Mouse (Mus musculus) urinary bladder, postnatal 4 days (tissue): ENCODE results near the gene Defb45.

Experiments used
- DNase-seq, 2 experiments: peaks; one replicate each; pipeline ENCODE4 v3.0.0; 2021 to 2022; ENCODE audit warnings: low spot score in 2 of 2

Gene Defb45

DNA sequence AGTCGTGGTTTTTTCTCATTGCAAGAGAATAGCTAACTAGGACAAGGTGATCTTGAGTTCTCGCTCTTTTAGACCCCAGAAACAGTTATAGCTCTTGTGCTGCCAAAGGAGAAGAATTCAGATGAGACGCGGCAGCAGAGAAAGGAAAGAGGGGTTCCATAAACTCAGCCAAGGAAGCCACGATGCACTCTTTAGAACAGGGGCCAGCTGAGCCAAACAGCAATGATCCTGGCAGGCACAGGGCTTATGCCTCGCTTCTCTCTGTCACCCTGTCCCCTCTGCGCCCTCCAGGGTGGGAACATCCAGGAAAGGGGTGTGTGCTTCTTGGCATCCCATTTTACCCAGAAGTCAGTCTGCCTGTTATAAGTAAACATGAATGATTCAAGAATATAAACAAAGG, at the start of gene Defb45:
Gene Defb45 (minus strand): TSS at position 101 of the 400 bp plus-strand sequence.
- no peak for DNase-seq

DNA sequence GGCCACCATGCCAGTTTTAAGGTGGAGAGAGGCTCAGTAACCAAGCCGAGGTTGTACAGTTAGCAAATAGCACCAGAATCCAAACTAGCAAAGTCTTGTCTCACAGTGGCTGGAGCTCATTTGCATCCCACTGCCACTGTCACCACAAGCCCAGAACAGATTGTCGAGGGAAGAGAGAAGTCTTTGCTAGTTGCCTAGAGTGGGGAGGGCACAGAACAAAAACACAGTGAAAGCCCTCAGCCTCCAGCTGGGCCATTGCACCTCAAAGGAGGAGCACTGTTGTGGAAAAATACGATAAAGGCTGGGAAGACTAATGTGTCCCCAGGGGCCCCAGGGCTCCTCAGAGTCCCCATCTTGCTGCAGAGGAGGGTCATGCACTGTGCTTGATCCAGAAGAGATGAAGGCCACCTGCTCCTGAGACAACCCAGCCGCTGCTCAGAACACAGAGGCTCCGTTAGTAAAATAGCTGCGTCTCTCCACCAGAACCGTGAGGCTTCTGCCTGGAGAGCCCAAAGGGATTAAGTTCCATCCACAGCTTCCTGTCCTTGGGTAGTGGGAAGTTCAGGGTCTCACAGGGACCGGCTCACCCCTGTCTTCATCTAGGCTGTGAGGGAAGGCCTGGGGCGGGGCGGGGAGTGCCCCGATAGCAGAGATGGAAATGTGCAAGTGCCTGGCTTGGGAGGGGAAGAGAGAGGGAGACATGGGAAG, 40.4 kb upstream of the Defb45 start:
- peak in 1 of 2 experiments; percentile 57 for DNase-seq

DNA sequence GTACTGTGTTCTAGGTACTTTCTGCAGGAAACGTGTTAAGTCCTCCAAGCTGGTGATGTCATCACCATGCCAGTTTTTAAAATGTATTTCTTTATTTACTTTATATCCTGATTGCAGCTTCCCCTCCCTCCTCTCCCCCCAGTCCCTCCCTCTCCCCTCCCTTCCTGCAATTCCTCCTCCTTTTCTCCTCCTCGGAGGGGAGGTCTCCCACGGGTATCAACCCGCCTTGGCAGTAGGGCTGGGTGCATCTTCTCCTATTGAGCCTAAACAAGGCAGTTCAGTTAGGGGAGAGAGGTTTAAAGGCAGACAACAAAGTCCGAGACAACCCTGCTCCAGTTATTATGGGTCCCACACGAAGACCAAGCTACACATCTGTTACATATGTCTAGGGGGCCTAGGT, 39.7 kb upstream of the Defb45 start:
- DNase-seq, result no peak

DNA sequence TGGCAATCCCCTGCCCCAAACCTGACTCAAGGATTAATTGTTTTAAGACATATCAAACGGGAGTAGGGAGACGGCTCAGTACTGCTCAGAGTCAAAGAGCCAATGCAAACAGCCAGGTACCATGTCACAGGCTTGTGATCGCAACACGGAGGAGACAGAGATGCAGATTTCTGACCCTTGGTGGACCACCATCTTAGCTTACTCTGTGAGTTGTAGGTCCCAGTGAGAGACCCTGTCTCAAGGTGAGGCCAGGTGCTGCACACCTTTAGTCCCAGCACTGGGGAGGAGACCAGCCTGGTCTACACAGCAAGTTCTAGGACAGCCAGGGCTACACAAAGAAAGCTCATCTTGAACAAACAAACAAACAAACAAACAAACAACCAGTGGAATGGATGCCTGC, 38.2 kb upstream of the Defb45 start:
- DNase-seq, result no peak

DNA sequence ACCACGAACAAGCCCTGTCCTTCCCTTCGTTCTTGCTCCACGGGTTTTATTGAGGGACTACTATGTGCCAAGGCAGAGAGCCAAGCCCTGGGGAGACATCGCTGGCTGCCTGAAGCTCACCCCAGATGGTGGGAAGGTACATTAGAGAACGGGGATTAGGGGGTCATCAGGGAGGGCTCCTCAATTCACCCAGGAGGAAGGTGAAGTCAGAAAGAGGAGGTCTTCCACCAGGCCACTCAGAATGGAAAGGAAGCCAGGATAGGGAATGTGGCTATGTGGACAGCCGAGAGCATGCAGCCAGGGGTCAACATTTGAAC, 37.8 kb upstream of the Defb45 start:
- no peak for DNase-seq

DNA sequence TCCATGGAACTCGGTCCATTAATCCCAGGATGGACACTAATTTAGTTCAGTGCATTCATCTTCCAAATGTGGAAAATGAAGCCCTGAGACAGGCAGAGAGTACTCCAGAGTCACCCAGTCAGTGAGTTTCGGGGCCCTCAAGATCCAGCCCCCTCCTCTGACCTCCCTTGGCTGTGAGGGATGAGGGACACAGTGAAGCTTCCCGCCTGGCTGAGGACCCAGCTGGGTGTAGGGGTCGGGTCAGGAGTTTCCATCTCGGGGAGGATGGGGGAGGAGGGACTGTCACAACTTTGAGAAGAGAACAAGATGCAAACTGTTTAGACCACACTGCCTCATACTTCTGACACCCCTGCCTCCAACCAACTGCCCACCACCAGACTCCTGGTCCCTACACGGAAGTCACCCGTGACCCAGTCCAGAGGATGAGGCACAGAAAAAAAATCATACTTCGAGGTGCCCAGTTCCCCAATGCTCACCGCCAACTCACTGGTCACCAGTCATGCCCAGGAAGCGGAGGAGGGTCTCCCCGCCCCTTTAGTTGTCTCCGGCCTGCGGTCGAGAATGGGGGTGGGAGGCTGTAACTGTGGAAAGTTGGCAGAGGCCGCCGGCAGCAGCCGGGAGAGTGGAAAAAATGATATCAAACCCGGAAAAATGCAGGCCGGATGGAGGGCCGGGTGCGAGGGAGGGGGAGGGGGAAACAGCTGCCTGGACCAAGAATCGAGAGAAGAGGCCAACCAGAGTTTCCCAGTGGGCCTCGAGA, 37.2 kb upstream of the Defb45 start:
- peak; percentile 80 to 85 for DNase-seq

DNA sequence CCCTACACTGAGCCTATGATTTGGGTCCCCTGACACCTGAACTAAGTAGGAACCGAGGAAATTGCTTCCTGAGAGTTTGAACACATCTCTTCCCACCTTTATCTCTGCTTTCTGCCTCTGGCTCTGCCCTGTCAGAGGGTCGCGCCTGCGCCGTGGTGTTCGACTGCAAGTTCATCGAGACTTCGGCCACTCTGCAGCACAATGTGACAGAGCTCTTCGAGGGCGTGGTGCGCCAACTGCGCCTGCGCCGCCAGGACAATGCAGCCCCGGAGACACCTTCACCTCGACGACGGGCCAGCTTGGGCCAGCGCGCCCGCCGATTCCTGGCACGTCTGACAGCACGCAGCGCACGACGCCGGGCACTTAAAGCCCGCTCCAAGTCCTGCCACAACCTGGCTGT, 35.1 kb upstream of the Defb45 start:
- no peak for DNase-seq

DNA sequence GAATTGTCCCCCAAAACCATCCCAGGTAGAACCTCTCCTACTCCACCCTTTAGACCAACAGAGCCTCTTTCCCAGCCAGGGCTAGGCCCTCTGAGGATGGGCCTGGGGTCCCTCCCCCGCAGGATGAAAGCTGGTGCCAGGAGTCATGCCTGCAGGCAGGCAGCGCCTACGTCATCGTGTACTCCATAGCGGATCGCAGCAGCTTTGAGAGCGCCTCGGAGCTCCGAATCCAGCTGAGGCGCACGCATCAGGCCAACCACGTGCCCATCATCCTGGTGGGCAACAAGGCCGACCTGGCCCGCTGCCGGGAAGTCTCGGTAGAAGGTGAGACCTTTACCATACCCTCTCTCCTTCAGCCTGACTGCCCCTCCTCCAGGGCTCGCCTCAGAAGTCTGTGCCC, 34.1 kb upstream of the Defb45 start:
- no peak for DNase-seq

DNA sequence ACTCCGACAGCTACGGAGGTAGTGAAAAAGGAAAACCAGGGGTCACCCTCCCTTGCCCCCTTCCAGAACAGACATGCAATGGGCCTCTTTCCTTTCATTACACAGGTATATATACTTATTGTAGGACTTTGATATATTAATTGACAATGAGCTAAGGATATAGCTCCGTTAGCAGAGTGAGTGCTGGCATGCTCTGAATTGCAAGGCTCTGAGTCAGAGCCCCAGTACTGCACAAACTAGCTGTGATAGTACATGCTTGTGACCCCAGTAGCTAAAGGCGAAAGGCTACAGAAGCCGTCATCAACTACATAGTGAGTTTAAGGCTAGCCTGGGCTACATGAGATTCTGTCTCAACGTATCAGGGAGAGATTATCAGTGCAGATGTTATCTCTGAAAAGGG, 30.7 kb upstream of the Defb45 start:
- no peak for DNase-seq

DNA sequence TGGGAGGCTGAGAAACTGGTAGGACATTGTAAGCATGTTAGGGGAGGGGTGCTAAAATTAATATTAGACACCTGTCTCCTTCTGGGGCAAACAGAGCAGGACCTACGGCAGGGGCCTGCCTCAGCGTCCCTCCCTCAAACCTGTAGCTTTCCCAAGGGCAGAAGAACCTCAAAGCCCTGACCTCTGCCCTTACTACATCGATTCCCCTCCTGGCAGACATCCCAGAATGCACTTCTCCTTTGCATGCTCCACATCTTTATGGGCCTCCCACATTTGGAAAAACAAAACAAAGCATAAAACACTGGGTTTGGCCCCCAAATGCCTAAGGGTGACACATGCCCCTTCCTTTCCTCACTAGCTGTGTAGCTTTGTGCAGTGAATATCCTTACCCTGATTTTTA, 30.0 kb upstream of the Defb45 start:
- no peak for DNase-seq

DNA sequence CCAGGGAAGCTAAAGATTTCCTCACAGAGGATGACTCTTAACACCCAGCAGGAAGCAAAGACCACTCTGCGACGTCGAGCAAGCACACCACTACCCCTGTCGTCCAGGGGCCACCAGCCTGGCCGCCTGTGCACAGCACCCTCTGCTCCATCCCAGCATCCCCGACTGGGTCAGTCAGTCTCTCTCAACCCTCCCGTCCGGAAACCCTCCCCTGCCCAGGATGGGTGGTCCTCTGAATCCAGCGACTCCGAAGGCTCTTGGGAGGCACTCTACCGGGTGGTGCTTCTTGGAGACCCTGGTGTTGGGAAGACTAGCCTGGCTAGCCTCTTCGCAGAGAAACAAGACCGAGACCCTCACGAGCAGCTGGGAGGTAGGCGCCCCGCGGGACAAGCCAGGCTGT, 28.9 kb upstream of the Defb45 start:
- no peak for DNase-seq

DNA sequence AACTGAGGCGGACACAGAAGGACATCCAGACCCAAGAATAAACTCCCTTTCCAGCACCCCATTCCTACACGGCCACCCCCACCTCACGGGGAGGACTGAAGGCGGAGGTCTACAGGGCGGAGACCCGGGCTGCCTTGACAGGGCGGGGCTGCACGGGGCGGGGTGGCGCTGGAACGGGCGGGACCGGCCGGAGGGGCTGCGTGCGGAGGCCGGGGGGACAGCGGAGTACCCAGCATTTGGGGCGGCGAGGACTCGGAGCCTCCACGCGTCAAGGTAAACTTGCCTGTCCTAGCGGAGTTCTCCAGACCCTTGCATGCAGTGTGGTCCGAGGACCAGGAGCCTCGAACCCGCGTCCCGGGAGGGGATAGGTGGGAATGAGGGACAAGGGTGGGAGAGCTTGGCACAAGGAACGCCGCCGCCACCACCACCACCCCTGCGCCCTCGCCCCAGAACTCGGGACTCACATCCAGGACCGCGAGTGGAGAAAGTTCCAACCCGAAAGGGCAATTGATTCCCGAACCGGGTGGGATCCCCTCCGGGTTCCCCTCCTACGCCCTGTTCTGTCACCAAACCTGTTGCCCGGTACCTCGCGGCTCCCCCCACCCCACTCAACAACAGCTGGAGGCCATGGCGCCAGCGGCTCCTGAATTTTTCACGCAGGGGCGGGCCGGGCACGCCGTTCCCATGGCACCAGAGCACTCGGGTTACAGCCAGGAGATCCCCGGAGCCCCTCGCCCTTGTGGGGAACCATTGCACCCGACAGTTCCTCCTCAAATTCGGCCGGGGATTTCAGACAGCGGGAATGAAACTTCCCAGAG, 27.8 kb upstream of the Defb45 start, which contains the start of gene Rem1:
Gene Rem1 (plus strand): TSS at position 178 of the 818 bp plus-strand sequence.
- DNase-seq, result peak; percentile 59 to 62

DNA sequence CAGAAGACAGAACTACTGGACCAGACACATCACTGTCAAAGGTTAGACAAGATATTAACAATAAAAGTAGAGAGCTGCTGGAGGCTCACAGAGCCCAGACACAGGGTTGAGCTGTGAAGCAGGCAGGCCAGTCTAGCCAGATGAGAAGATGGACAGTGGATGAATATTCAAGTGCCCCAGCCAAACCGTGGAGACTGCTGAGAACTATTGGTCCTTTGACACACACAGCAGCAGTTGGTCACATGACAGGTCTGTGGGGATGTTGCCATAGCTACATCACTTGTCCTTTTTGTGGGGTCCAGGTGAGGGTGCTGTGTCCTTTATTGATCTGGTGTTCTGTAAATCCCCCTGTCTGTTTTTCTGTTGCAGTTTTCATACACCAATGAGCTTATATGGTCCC, 26.1 kb upstream of the Defb45 start:
- no peak for DNase-seq

DNA sequence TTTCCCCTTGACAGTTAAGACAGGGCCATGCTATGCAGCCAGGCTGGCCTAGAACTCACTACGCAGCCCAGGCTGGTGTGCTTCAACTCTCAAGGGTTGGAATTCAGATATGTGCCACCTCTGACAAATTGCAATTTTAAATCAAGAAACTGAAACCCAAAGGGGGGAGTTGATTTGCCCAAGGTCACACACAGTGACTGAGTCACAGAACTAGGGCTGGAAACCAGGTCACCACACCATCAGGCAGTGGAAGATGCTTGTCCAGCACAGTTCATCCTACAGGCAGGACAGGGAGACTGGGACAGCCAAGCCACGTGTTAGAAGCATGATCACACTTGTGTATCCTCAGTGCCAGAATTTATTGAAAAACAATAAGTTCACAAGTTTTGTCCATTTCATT, 25.4 kb upstream of the Defb45 start:
- no peak for DNase-seq

DNA sequence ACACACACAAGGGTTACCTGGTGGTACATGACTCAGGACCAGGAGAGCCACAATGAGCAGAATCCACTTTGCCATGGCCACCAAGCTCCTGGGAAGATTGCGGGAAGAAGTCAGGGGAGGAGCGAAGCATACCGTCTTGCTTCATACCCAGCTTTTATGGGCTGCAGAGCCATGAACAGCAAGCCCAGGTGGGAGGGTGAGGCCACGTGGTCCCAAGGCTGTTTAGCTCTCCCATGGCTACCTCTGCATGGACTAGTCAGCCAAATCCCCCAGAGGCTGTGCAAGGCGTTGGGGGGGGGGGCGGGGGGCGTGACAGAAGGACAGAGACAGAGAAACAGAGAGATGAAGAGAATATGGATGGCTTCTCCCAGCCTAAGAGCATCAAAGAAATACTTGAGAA, 23.8 kb upstream of the Defb45 start, which contains the start of gene Defb25:
Gene Defb25 (minus strand): TSS at position 101 of the 400 bp plus-strand sequence.
- DNase-seq, result no peak

DNA sequence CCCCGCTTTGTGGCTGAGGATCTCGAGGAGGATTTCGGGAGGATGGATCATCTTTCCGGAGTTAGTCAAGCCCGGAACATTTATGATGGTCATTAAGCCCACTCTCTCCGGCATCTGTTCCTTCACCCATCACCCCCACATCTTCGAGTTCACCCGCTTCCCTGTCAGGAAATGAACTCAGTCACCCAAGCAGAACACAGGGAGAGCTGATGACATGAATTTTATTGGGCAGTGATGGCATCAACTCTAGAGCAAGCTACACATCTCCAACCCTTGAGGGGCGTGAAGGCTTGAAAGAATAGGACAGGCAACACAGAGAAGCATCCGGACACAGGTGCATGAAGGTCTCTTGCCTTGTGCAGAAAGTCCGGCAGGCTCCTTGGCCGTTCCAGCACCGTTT, 23.0 kb upstream of the Defb45 start:
- DNase-seq, result no peak

DNA sequence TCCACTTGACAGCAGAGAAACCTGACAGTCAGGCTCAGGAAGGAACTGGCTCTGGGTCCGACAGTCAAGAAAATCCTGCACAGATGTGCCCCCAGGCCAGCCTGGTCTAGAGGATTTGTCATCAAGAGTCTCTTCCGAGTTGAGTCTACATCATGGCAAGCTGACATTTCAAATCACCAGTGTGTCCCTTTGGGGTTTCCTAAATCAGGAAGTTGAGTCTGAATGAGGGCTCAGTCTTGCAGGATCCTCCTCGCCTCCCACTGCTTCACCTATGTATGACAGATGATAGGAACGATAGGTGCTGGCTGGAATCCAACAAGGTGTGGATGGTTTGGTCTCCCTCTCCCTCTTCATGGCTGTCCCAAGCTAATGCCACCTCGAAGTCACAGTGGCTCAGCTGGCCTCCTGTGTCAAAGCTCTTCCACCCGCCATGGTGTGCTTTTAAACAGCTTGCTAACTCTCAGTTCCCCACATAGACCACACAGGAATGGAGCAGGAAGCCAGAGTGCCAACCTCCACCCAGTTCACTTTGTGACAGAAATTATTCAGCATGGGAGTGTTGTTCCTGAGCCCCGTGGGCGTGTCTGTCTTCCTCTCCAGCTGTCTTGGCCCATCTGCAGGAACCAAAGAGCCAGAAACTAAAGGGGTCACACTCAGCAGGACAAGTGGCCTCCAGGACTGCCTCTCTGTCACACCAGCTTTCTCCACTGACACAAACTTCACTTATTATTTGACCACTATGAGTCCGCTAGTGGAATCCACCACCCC, 21.4 kb upstream of the Defb45 start:
- DNase-seq, result no peak

DNA sequence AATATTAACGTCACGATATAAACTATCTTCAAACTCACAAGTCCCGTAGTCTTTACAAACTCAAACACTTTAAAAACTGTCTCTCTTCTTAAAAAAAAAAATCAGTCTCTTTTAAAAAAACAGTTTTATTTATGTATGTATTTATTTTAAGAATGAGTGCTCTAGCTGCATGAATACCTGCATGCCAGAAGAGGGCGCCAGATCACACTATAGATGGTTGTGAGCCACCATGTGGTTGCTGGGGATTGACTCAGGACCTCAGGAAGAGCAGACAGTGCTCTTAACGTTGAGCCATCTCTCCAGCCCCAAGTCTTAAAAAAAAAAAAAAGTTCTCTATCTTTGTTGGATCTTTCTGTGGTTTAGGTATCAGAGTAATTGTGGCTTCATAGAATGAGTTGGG, 18.2 kb upstream of the Defb45 start:
- DNase-seq, result no peak

DNA sequence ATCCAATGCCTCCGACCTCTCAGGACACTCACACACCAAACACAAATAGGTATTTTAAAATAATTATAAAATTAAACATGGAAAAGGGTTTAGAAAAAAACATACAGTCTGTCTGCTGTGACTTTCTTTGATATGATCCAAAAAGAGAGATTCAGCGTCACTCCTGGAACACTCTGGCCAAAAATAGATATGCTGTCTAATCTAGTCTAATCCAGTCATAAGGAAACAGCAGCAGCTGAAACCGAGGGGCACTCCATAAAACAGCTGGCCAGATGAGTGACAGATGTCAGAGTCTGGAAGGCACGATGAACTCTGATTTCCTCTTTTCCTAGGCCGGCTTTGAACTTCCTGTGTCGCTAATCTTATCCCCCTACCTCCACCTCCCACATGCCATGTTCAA, 17.3 kb upstream of the Defb45 start:
- no peak for DNase-seq

DNA sequence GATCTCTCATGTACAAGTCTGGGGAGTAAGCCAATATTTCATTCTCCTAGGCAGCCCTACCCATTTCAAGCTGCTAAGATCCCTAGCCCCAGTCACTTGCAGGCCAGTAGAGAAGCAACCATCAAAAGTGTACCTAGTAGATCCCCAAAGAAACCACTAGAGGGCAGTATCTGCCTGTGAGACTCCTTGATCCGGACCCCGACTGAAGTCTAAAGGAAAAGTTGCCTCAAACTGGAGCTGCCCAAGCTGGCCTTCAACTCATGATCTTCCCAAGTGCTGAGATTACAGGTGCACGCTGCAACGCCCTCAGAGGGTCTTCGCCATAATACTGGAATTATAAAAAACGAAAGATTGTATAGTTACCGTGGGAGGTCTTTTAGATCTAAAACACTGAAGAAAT, 16.4 kb upstream of the Defb45 start:
- no peak for DNase-seq

DNA sequence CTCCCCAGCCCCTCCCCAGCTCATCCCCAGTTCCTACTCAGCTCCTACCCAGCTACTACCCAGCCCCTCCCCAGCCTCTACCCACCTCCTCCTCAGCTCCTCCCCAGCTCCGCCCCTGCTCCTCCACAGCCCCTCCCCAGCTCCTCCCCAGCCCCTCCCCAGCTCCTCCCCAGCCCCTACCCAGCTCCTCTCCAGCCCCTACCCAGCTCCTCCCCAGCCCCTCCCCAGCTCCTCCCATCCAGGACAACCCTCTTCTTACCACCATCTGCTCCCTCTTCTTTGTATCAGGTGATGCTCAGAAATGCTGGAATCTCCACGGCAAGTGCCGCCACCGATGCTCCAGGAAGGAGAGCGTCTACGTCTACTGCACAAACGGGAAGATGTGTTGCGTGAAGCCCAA, 13.0 kb upstream of the Defb45 start:
- DNase-seq, result no peak

DNA sequence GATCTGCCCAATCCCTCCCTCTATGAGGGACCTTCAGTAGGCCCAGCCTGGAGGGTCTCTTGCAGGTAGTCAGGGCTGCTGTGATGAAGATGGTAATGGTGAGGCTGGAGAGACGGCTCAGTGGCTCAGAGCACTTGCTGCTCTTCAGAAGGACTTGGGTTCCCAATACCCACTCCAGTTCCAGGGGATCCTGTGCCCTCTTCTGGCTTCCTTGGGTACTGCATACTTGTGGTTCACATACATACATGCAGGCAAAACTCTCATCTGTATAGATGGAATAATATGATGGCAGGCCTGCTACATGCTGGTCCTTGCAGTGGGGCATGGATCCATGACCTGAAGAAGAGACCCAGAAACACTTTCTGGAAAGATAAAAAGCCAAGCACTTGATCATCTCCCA, 9.5 kb upstream of the Defb45 start:
- DNase-seq, result no peak
